Mouse (Mus musculus): ENCODE measurements around the gene Alpk3. TPM values are rescaled to one million over a fixed set of nuclear protein-coding genes. Genes with fewer than 3 reads are reported as not detected.

Alpk3 gene
- polyA plus RNA-seq, 1 experiment, result 0.22 TPM

DNA sequence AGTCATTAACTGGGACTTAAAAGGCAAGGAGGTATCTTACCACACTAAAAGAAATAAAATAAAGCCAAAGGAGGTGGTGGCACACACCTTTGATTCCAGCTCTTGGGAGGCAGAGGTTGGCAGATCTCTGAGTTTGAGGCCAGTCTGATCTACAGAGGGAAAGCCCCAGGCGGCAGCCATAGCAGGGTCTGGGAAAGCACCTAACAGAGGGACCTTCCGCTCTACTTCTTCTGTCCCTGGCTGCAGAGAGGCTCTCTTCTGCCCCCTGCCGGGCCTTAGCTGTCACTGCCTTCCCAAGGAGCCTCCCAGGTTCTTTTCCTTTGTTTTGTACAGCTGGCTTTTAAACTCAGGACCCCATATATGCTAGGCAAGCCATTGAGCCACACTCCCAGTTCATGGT, 97.6 kb downstream of the Alpk3 start:
- WGBS, result 2% methylated on average over 3 of the region's 3 CpGs
- Histone ChIP-seq H3K4me1 (ENCODE audit: control insufficient read depth, insufficient read depth, low read length) (no peaks in the 10 kb centered on the region), H3K27ac (ENCODE audit: control insufficient read depth, insufficient read depth, low read depth, low read length, poor library complexity) (no peak overlapping the region), H3K4me3 (replicated peaks; ENCODE audit: control insufficient read depth, low read depth, low read length) (no peak overlapping the region)
- TF ChIP-seq POLR2A (IDR thresholded peaks at IDR 0.05; ENCODE audit: borderline replicate concordance, control insufficient read depth, low read depth, low read length) (no peak), CTCF (IDR thresholded peaks at IDR 0.05; ENCODE audit: control insufficient read depth, insufficient read depth, low read length) (peak; percentile 81)

Other genes starting within 250 kb of the Alpk3 start
- gene Iqgap1, start 231.6 kb upstream of the Alpk3 start, polyA plus RNA-seq (2011; ENCODE audit: insufficient read depth, insufficient read length, low replicate concordance, missing spikeins), result 29.4 and 62.3 TPM in 2 replicates
- 1.9 and 6.1 TPM in 2 replicates for gene Zscan2, start 196.7 kb upstream of the Alpk3 start, polyA plus RNA-seq (2011; ENCODE audit: insufficient read depth, insufficient read length, low replicate concordance, missing spikeins)
- 11.1 and 12.8 TPM in 2 replicates for gene Wdr73, start 156.3 kb upstream of the Alpk3 start, polyA plus RNA-seq (2011; ENCODE audit: insufficient read depth, insufficient read length, low replicate concordance, missing spikeins)
- 5.4 and 21.2 TPM in 2 replicates for gene Nmb, start 152.5 kb upstream of the Alpk3 start, polyA plus RNA-seq (2011; ENCODE audit: insufficient read depth, insufficient read length, low replicate concordance, missing spikeins)
- gene Sec11a, start 109.8 kb upstream of the Alpk3 start, polyA plus RNA-seq (2011; ENCODE audit: insufficient read depth, insufficient read length, low replicate concordance, missing spikeins), result 44.5 and 47.9 TPM in 2 replicates
- 13.7 and 24.7 TPM in 2 replicates for gene Zfp592, start 63.9 kb upstream of the Alpk3 start, polyA plus RNA-seq (2011; ENCODE audit: insufficient read depth, insufficient read length, low replicate concordance, missing spikeins)
- 1.0 TPM in 1 of 2 replicates, not detected in the other for gene Slc28a1, start 57.2 kb downstream of the Alpk3 start, polyA plus RNA-seq (2011; ENCODE audit: insufficient read depth, insufficient read length, low replicate concordance, missing spikeins)
- 3.0 and 6.7 TPM in 2 replicates for gene Pde8a, start 156.0 kb downstream of the Alpk3 start, polyA plus RNA-seq (2011; ENCODE audit: insufficient read depth, insufficient read length, low replicate concordance, missing spikeins)

All from bone marrow, adult 2 months (tissue).